Comparison of ENCODE assay signal across 8 mouse cellular contexts in the genomic region with DNA sequence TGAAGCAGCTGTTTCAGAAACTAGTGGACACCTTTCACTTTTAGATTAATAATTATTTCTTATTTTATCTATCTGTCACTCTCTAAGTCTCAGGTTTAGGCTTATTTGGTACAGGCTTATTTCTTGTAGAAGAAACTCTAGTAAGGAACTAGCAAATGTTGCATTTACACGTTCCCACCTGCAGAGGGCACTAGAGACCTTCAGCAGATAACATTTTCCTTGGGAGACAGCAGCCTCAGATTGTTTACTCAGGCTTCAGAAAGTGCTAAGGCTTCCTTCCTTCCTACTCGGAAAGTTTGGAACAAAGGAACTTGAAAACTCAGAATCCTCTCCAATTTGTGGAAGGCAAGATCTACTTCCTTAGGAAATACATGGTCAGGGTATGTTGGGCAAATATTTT. TPM values are rescaled to one million over a fixed set of nuclear protein-coding genes. Genes with fewer than 3 reads are reported as not detected.
DNase-seq lines count a peak whose midpoint lies in the region; ATAC-seq and TF ChIP-seq lines count a peak whose summit lies in the region.

No protein-coding gene starts in this region.

- in situ Hi-C loops in ES-E14 (cut with MboI; ENCODE audit: low sequenced_read_pairs in 2 of 2, unreplicated experiment in 2 of 2): loop anchor here in 1 of 2 experiments (25.0 kb wide), 1 partner anchor 783 kb away; no protein-coding TSS in a partner anchor

- TF ChIP-seq CTCF in lung, postnatal 0 days (IDR thresholded peaks at IDR 0.05): peak; percentile 94

- no peak overlapping the region for H3K27ac ChIP-seq in ES-E14 (ENCODE audit: insufficient read depth, low read depth, low read length, poor library complexity, severe bottlenecking)
- no peak overlapping the region for H3K27ac ChIP-seq in lung, postnatal 0 days (ENCODE audit: low read length)

- ATAC-seq in lung, postnatal 0 days: no peak

- peak; percentile 34 to 79 for DNase-seq in adrenal gland, adult (ENCODE audit: inconsistent age in 2 of 2, low spot score in 1 of 2)
- no peak for DNase-seq in adrenal gland, postnatal 4 days (ENCODE audit: low spot score in 2 of 2)
- peak; percentile 73 for DNase-seq in ES-E14 (ENCODE audit: low read depth, low spot score)
- peak; percentile 82 for DNase-seq in cerebellum, adult 9-10 months
- DNase-seq in frontal cortex, postnatal 14 days (ENCODE audit: low spot score in 2 of 2): peak; percentile 45 to 76
- DNase-seq in layer of hippocampus, adult 11-12 months (ENCODE audit: low spot score): peak; percentile 59
- peak; percentile 87 for DNase-seq in lung, postnatal 0 days (ENCODE audit: low spot score)
- DNase-seq in skeletal muscle tissue, adult 2 months (ENCODE audit: low read depth, low spot score): peak; percentile 64

- no peaks in the 10 kb centered on the region for H3K27me3 ChIP-seq in lung, postnatal 0 days (replicated peaks; ENCODE audit: insufficient read depth, low read length)

- no peaks in the 10 kb centered on the region for H3K9me3 ChIP-seq in ES-E14 (ENCODE audit: control insufficient read depth, insufficient read depth, low read depth, low read length)
- H3K9me3 ChIP-seq in lung, postnatal 0 days (ENCODE audit: low read length): no peaks in the 10 kb centered on the region

- no peak overlapping the region for H3K9ac ChIP-seq in ES-E14 (ENCODE audit: insufficient read depth, low read depth, low read length, poor library complexity, severe bottlenecking)
- H3K9ac ChIP-seq in lung, postnatal 0 days (replicated peaks; ENCODE audit: low read depth): no peak overlapping the region

- H3K4me2 ChIP-seq in lung, postnatal 0 days (replicated peaks; ENCODE audit: low read depth, low read length): no peak overlapping the region

- no peak overlapping the region for H3K4me3 ChIP-seq in ES-E14 (ENCODE audit: insufficient read depth in 1 of 2, low read depth in 1 of 2, low read length in 2 of 2, poor library complexity in 1 of 2, severe bottlenecking in 1 of 2)
- no peak overlapping the region for H3K4me3 ChIP-seq in lung, postnatal 0 days (ENCODE audit: low read depth, low read length)

- no peaks in the 10 kb centered on the region; a peak in 1 of 4 replicates for H3K4me1 ChIP-seq in ES-E14 (ENCODE audit: control insufficient read depth in 2 of 2, insufficient read depth in 2 of 2, low read length in 2 of 2, poor library complexity in 1 of 2)
- no peaks in the 10 kb centered on the region for H3K4me1 ChIP-seq in lung, postnatal 0 days (ENCODE audit: insufficient read depth, low read depth, low read length)

- 2% methylated on average over 2 of the region's 2 CpGs for WGBS in lung, postnatal 0 days

- H3K36me3 ChIP-seq in ES-E14 (ENCODE audit: control insufficient read depth, insufficient read depth, low read length, poor library complexity, severe bottlenecking): no peaks in the 10 kb centered on the region
- H3K36me3 ChIP-seq in lung, postnatal 0 days (ENCODE audit: insufficient read depth, low read length): no peaks in the 10 kb centered on the region

- TF ChIP-seq EP300 in lung, postnatal 0 days (IDR thresholded peaks at IDR 0.05): no peak

TF ChIP-seq in ES-E14, 5 proteins besides CTCF, POLR2A, EP300 and RAD21:
- TF ChIP-seq ZC3H11A (IDR thresholded peaks at IDR 0.05; ENCODE audit: borderline replicate concordance, low read depth, low read length) (peak; percentile 76), ZNF384 (IDR thresholded peaks at IDR 0.05; ENCODE audit: low read depth, low read length) (no peak)

RNA-seq across cellular contexts. Expression of gene Ttn, which starts 52.6 kb away (rescaled TPM):
- 100 to 1,000 TPM in 1 of 2 experiments, 10 to 100 TPM in 1; 35.7 to 175 TPM for total RNA-seq in adrenal gland, postnatal 4 days (2021)
- total RNA-seq in ES-E14 (2012; rRNA removed): 10.3 and 19.9 TPM in 2 replicates
- polyA plus RNA-seq in lung, postnatal 0 days (2015; fragmentation: Nextera tagmentation; extraction: Ambion mirVana): 5.5 and 9.0 TPM in 2 replicates

Comparison
In these comparisons a context has a peak if more than half of its experiments do, and no peak if none do; other contexts are left out.
1. DNase-seq: peak in adrenal gland, adult (2 of 2), ES-E14 (single experiment), cerebellum, adult 9-10 months (single experiment), frontal cortex, postnatal 14 days (2 of 2), layer of hippocampus, adult 11-12 months (single experiment), lung, postnatal 0 days (single experiment) and skeletal muscle tissue, adult 2 months (single experiment); none in adrenal gland, postnatal 4 days (0 of 2).